Mouse (Mus musculus) midbrain, embryonic 12.5 days (tissue): ENCODE measurements at regions not wholly inside any gene's neighbourhood (a gene's known extent, or its start where the extent isn't known, plus 50 kb on each side); places are given as distances from the start of the nearest gene placed in this dataset.

Source experiments
- ATAC-seq: fragments of 200-750 bp; cut with Nextera tagmentation; 2 replicates; pipeline ENCODE4 v1.8.0; 2017; ENCODE audit warnings: low read depth, moderate TSS enrichment, moderate library complexity; ENCODE audit not compliant: low FRiP score
- H3K27ac ChIP-seq: fragments of 300-500 bp; sonication (generic); replicated peaks from 2 replicates; pipeline ENCODE4 v1.5.1; 2016; ENCODE audit warnings: mild to moderate bottlenecking
- H3K27me3 ChIP-seq: fragments of 300-500 bp; sonication (generic); 2 replicates; pipeline ENCODE4 v1.6.1; 2016; ENCODE audit warnings: mild to moderate bottlenecking
- H3K36me3 ChIP-seq: fragments of 300-500 bp; sonication (generic); 2 replicates; pipeline ENCODE4 v1.6.1; 2016
- H3K4me1 ChIP-seq: fragments of 300-500 bp; sonication (generic); 2 replicates; pipeline ENCODE4 v1.6.1; 2016
- H3K4me2 ChIP-seq: fragments of 300-500 bp; sonication (generic); replicated peaks from 2 replicates; pipeline ENCODE4 v1.6.1; 2016; ENCODE audit warnings: mild to moderate bottlenecking, moderate library complexity
- H3K4me3 ChIP-seq: fragments of 300-500 bp; sonication (generic); 2 replicates; pipeline ENCODE4 v1.5.1; 2016; ENCODE audit warnings: mild to moderate bottlenecking
- H3K9ac ChIP-seq: fragments of 300-500 bp; sonication (generic); replicated peaks from 2 replicates; pipeline ENCODE4 v1.6.1; 2016; ENCODE audit warnings: mild to moderate bottlenecking, moderate library complexity
- H3K9me3 ChIP-seq: fragments of 300-500 bp; sonication (generic); 2 replicates; pipeline ENCODE4 v1.6.1; 2016; ENCODE audit warnings: mild to moderate bottlenecking
- WGBS: fragments of 180-500 bp; shearing (Covaris S2); methylation state at CpG from one replicate; pipeline ENCODE4 v1.1.7; 2016; 5-methylcytosine and 5-hydroxymethylcytosine counted together

DNA sequence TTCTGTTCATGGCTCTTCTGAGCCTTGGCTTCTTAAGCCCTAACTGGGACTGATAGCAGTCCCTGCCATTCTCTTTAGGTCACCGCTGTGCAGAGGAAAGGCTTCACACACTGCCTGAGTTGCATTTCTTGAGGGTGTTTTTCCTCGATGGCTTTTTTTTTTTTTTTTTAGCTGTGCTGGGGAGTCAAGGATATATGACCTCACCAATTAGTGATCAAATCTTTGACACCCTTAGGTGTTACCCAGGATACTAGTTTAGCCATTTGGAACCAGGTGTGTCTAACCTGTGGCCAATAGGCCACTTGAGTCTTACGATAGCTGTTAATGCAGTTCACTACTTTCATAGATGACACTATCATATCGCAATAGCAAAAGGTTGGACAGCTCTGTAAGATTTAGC, 1247.5 kb upstream of the A1bg start:
- H3K9me3 ChIP-seq: no peaks in the 10 kb centered on the region
- 92% methylated on average over 4 of the region's 4 CpGs for WGBS
- H3K9ac ChIP-seq: no peak overlapping the region
- no peak for ATAC-seq
- no peak overlapping the region for H3K4me3 ChIP-seq
- no peaks in the 10 kb centered on the region for H3K36me3 ChIP-seq
- no peaks in the 10 kb centered on the region for H3K4me1 ChIP-seq
- no peak overlapping the region for H3K27ac ChIP-seq
- H3K4me2 ChIP-seq: no peak overlapping the region
- H3K27me3 ChIP-seq: no peaks in the 10 kb centered on the region

GRCm38 (mm10) chr15:62169591-62170019, 1246.8 kb upstream of the A1bg start:
- H3K4me1 ChIP-seq: no peaks in the 10 kb centered on the region
- WGBS: 93% methylated on average over 3 of the region's 3 CpGs
- H3K4me3 ChIP-seq: no peak overlapping the region
- no peaks in the 10 kb centered on the region for H3K27me3 ChIP-seq
- H3K9me3 ChIP-seq: no peaks in the 10 kb centered on the region
- H3K9ac ChIP-seq: no peak overlapping the region
- H3K27ac ChIP-seq: no peak overlapping the region
- H3K36me3 ChIP-seq: no peaks in the 10 kb centered on the region
- H3K4me2 ChIP-seq: no peak overlapping the region
- no peak for ATAC-seq

DNA sequence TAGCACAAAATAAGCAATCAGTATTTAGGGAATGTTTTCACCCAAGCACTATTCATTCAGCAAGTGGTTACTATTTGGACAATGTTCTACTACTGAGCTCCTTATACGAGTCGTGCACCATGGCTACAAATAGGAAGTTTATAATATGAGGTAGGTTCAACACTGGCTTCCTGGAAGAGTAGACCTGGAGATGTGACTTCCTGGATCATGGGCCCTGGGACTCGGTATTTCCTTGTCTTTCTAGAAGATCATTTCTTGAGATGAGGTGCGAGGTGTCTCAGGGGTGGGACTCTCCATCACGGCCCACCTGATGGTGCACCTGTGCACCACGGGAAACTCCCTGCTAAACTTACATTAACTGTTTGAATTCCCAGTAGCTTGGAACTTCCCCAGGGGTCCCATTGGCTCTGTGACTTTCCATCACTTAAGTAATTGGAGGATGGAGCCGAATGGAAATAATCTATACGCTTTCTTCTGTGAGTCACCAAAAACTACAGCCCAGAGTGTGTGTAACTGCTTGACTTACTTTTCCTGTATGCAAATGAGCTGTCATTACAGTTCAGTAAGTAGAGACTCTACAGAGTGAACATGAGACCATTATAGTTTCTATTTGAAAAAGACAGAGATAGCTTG, 1246.3 kb upstream of the A1bg start:
- Histone ChIP-seq H3K4me1 (no peaks in the 10 kb centered on the region), H3K27me3 (no peaks in the 10 kb centered on the region), H3K4me3 (no peak overlapping the region), H3K4me2 (no peak overlapping the region), H3K9me3 (no peaks in the 10 kb centered on the region), H3K9ac (no peak overlapping the region), H3K27ac (no peak overlapping the region), H3K36me3 (no peaks in the 10 kb centered on the region)
- no peak for ATAC-seq
- 93% methylated on average over 8 of the region's 8 CpGs for WGBS

DNA sequence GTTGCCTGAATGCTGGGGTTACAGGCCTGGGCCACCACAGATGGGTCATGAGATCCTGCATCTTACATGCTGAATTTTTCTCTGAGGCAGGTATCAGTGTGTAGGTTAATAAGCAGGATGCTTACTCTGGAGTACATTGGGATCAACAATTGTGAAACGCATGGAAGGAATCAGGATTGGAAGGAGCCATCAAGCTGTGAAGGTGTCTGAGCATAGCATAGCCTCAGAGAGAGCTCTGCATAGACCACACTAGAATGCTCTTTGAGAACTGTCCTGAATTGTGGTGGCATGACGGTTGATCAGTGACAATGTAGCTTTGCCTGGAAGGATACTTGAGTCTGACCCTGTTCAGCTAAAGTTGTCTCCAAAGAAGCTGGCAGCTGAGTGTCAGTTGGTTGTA, 1245.7 kb upstream of the A1bg start:
- 100% methylated on average over 2 of the region's 2 CpGs for WGBS
- Histone ChIP-seq H3K27ac (no peak overlapping the region), H3K4me3 (no peak overlapping the region), H3K4me1 (no peaks in the 10 kb centered on the region), H3K9me3 (no peaks in the 10 kb centered on the region), H3K36me3 (no peaks in the 10 kb centered on the region), H3K9ac (no peak overlapping the region), H3K4me2 (no peak overlapping the region), H3K27me3 (no peaks in the 10 kb centered on the region)
- no peak for ATAC-seq

- Histone ChIP-seq H3K9me3 (no peaks in the 10 kb centered on the region), H3K36me3 (no peaks in the 10 kb centered on the region), H3K27me3 (no peaks in the 10 kb centered on the region), H3K4me1 (no peaks in the 10 kb centered on the region), H3K4me2 (no peak overlapping the region), H3K27ac (no peak overlapping the region), H3K9ac (no peak overlapping the region), H3K4me3 (no peak overlapping the region)
- 90% methylated on average over 5 of the region's 5 CpGs for WGBS
- ATAC-seq: no peak
Observed at GRCm38 (mm10) chr15:62166786-62167185, 1244.0 kb upstream of the A1bg start.

- H3K9ac ChIP-seq: no peak overlapping the region
- no peaks in the 10 kb centered on the region for H3K36me3 ChIP-seq
- H3K4me2 ChIP-seq: no peak overlapping the region
- no peaks in the 10 kb centered on the region for H3K4me1 ChIP-seq
- no peak overlapping the region for H3K4me3 ChIP-seq
- H3K9me3 ChIP-seq: no peaks in the 10 kb centered on the region
- no peaks in the 10 kb centered on the region for H3K27me3 ChIP-seq
- no peak for ATAC-seq
- 87% methylated on average over 10 of the region's 10 CpGs for whole genome bisulfite sequencing
- H3K27ac ChIP-seq: no peak overlapping the region
Observed at GRCm38 (mm10) chr15:62165826-62166500, 1243.2 kb upstream of the A1bg start.

GRCm38 (mm10) chr15:62164766-62165410, 1242.1 kb upstream of the A1bg start:
- WGBS: 94% methylated on average over 9 of the region's 9 CpGs
- no peaks in the 10 kb centered on the region for H3K4me1 ChIP-seq

GRCm38 (mm10) chr15:62163203-62163602, 1240.4 kb upstream of the A1bg start:
- Histone ChIP-seq H3K9ac (no peak overlapping the region), H3K4me2 (no peak overlapping the region), H3K9me3 (no peaks in the 10 kb centered on the region), H3K36me3 (no peaks in the 10 kb centered on the region), H3K27ac (no peak overlapping the region), H3K4me1 (no peaks in the 10 kb centered on the region), H3K4me3 (no peak overlapping the region), H3K27me3 (no peaks in the 10 kb centered on the region)
- 79% methylated on average over 5 of the region's 5 CpGs for WGBS
- no peak for ATAC-seq

More at GRCm38 (mm10) chr15:62164766-62165410, 1242.1 kb upstream of the A1bg start:
- Histone ChIP-seq H3K27ac (no peak overlapping the region), H3K36me3 (no peaks in the 10 kb centered on the region), H3K4me3 (no peak overlapping the region), H3K4me2 (no peak overlapping the region), H3K9ac (no peak overlapping the region), H3K27me3 (no peaks in the 10 kb centered on the region), H3K9me3 (no peaks in the 10 kb centered on the region)
- ATAC-seq: no peak

DNA sequence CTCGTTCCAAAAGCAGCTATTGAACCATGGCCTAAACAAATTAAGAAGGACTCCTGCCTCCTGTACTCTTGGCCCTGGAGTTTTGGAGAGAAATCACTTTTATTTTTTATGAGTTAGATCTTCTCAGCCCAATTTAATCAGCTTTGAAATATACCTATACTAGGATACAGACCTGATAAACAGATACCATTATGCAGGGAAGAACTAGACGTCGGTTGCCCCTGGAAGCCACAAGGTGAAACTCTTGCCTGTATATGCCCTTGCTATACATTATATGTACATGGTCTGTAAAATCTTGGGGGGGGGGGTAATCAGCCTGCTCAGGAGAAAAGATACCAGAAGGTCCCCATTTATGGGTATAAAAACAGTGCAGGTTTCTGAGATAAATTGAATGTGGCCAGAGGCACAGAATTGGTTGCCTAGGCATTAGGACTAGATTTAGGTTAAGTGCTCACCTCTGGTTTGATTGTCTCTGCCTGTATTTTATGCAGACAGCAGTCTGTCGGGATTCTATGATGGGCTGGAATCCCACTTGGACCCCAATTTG, 1239.9 kb upstream of the A1bg start:
- Histone ChIP-seq H3K4me1 (no peaks in the 10 kb centered on the region), H3K4me3 (no peak overlapping the region), H3K27me3 (no peaks in the 10 kb centered on the region), H3K9me3 (no peaks in the 10 kb centered on the region), H3K9ac (no peak overlapping the region), H3K36me3 (no peaks in the 10 kb centered on the region), H3K27ac (no peak overlapping the region), H3K4me2 (no peak overlapping the region)
- WGBS: 81% methylated on average over 4 of the region's 4 CpGs
- ATAC-seq: no peak

GRCm38 (mm10) chr15:62161975-62162647, 1239.3 kb upstream of the A1bg start:
- Histone ChIP-seq H3K4me1 (no peaks in the 10 kb centered on the region), H3K27me3 (no peaks in the 10 kb centered on the region), H3K9me3 (no peaks in the 10 kb centered on the region), H3K4me3 (no peak overlapping the region), H3K4me2 (no peak overlapping the region), H3K36me3 (no peaks in the 10 kb centered on the region), H3K9ac (no peak overlapping the region), H3K27ac (no peak overlapping the region)
- ATAC-seq: no peak
- 73% methylated on average over 8 of the region's 8 CpGs for WGBS

- no peak for ATAC-seq
- Histone ChIP-seq H3K4me2 (no peak overlapping the region), H3K9ac (no peak overlapping the region), H3K4me1 (no peaks in the 10 kb centered on the region), H3K27me3 (no peaks in the 10 kb centered on the region), H3K36me3 (no peaks in the 10 kb centered on the region), H3K9me3 (no peaks in the 10 kb centered on the region), H3K27ac (no peak overlapping the region), H3K4me3 (no peak overlapping the region)
- WGBS: 91% methylated on average over 8 of the region's 8 CpGs
Observed at GRCm38 (mm10) chr15:62161061-62161460, 1238.2 kb upstream of the A1bg start.
